Mouse (Mus musculus) layer of hippocampus, postnatal 36 days (tissue): ENCODE measurements at regions not wholly inside any gene's neighbourhood (a gene's known extent, or its start where the extent isn't known, plus 50 kb on each side); places are given as distances from the start of the nearest gene placed in this dataset.
A peak's percentile ranks its signal among the peaks of the same experiment; 100 is the strongest.

ENCODE experiments used
- DNase-seq, 2 experiments: peaks; one replicate each; pipeline ENCODE4 v3.0.0; 2022

DNA sequence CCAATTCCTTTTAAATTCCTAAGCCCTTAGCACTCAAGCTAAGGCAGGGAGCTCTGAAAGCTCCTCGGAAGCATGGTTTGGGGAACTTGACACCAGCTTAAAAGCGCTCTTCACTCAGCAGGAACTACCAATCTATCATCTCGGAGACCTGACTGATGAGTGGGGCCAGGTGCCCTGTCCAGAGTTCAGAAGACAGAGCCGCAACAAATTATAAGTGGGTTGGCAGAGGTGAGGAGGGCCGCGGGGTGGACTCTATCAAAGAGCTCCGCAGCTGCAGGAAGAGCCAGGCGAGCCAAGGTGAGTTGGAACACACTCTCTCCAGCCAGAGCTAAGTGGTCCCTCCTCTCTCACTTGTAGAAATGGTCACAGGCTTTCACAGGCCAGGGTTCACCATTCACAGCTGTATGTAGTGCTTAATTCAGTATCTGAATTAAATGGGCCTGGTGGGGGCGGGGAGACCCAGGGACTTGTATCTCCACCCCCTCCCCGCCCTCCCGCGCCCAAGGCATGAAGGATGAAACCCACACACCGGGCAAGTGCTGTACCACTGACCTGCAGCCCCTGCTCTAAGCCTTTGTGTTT, 180.8 kb downstream of the Stim2 start:
- no peak for DNase-seq

DNA sequence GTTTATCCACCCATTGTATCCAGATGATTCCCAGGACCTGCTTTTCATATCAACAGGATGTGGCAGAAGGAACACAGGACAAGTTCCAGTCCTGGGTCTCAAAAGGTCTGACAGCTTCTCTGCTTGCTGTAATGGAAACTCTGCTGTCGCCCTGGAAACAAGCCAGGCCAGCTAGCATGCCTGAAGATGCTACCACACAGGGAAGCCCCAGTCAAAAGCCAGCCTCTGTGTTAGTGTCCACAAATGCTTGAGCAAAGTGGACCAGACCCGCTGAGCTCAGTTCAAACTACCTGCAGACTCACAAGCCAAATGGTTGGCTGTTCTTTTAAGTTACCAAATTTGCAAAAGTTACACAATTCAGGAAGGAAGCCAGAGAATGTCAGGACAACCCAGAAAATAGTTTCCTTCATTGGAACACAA, 181.9 kb downstream of the Stim2 start:
- no peak for DNase-seq

DNA sequence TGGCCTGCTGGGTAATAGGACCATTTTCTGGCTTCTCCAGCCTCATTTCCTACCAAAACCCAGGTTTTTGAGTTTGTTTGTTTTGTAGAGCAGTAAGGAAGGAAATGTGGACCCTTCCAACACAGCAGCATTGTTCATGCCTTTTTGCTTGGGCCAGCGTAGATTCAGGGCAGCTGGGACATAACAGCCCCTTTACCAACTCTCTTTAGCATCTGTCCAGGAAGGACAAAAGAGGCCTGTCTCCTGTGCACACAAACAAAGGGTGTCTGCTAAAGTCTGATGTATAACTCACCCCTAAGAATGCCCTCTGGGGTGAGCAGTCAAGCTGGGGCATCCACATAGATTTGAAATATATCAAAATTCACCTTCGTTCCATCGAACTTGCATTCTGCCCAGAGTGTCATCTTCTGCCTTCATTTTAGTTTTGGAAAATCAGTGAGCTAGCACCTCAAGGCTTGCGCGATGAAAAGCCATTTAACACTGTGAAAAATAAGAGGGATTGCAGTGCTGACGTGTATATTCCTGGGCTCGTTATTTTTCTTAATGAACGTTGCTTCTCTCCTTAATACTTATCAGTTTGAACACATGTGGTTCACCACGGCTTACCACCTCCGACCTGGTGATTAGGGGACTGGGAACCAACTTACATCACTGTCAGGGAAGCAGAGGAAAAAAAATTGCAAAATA, 182.5 kb downstream of the Stim2 start:
- DNase-seq, result no peak

DNA sequence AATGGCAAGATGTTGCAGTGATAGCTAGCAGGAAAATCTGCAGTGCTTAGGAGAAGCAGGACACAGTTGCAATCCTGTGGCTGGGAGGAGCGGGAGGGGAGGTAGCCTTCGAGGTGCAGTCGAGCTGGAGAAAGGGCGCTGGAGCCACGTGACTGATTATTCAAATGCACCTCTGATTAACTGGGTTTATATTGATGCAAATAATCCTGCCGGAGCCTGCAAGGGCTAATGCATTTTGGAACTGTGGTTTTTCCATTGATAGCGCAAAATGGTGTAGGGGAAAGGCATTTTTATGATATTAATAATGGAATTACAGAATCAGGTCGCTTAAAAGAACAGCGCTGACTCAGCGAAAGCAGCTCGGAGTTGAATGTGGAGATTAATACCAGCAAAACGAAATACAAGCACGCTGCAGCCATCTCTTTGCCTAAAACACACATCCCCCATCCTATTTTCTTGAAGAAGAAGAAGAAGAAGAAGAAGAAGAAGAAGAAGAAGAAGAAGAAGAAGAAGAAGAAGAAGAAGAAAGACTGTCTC, 183.1 kb downstream of the Stim2 start:
- DNase-seq, result no peak

DNA sequence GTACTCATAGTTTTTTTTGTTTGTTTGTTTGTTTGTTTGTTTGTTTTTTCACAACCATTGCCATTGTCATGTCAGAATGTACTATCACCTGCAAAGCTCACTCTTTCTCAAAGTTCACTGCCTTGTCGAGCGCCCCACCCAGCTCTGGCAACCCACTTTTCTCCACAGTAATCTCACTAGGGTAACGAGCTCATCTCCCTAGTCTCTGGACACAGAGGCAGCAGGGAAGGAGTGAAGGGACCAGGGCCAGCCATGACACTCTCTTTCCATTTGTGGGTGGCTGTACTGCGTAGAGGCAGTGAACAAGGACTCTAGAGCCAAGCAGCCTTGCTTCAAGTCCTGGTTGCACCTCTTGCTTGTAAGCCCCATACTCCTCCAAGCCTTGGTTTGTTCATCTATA, 184.5 kb downstream of the Stim2 start:
- no peak for DNase-seq

DNA sequence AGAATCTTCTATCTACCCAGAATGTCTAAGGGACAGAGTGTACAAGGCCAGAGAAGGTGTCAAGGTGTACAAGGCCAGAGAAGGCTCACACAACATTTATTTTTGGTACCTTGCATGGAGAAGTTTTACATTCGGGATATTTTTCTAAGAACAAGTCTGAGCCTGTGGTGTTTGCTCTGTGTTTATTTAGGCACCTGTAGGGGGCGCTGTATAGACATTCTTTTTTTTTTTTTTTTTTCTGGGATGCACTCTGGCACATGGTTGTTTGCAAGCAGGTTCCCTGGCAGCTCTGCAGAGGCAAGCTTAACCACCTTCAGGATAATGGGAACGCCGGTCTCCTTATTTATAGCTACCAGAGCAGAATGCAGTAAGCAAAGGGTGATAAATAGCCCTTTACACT, 187.4 kb downstream of the Stim2 start:
- no peak for DNase-seq

DNA sequence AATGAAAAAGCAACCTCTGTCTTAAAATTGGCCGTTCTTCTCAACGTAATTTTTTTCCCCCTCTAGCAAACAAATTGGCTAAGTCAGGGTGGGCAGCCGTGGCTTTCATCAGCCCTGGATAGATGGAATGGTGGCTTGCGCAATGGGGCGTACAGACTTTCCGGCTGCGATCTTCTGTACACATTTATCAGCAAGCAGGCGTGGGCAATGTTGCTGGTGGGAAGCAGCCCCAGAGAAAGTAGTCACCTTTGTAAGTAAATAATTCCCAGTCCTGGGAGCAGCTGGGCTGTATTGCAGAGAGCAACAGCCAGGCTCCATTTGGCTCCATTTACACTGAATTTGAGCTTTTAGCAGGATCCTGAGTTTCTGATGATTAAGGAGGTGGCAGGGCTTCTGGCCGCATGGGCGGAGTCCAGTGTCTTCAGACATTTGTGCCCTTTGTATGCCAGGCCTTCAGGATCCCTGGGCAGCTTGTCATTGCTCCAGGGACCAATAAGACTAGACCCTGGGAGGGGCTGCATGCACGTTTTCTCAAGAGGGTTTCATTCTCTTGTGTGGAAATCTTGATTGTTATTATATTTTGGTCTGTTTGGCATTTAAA, 187.9 kb downstream of the Stim2 start:
- no peak for DNase-seq

DNA sequence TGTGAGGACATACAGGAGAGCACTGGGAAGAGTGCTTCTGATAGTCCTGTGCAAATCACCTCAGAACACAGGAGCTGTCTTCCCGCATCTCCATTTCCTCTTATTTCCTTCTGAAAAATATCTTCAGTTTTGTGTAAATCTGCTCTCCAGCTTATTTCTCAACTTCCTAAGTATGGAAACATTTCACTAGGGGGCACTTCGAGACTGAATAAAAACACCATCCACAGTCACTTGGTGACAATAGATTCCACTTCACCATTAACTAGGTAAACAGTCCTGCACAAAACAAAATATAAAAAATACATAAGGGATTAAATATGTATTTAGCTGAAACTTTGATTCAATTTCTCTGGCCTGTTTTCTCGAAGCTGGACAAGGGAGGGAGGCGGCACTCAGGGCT, 193.4 kb downstream of the Stim2 start:
- no peak for DNase-seq

DNA sequence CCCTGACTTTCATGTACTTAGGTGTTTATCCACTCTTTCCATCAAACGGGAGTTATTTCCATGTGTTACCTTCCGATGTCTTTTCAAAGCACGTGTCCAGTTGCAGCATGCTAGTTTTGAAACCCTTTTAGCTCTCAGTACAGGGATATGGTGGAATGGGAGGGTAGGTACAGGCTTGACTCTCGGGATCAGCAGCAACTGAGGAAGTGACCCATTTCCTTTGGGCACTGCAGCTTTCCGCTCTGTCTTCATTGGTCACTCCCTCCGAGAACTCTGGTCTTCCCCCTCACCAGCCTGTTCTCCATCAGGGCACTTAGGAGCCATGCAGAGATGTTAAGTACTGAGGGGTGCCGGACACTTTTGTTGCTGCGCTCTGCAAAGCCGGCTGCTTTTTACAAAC, 196.5 kb downstream of the Stim2 start:
- DNase-seq, result no peak

DNA sequence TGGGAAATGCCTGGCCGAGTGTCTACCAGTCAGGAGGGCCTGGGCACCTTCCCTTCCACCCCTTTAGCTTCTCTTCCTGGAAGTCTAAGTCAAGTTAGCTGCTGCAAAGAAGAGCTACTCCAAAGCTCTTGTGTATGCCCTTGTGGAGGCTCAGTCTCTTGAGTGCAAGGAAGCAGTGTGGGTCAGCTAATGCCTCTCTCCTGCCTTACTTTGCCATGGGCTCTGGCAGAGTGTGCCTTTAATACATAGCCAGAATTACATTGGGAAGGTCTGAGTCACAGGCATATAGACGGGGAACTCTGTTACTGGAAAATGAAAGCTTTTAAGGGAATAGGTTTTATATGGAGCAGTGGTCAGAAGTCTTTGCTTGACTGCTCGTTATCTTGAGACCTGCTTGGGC, 201.7 kb downstream of the Stim2 start:
- DNase-seq, result no peak

DNA sequence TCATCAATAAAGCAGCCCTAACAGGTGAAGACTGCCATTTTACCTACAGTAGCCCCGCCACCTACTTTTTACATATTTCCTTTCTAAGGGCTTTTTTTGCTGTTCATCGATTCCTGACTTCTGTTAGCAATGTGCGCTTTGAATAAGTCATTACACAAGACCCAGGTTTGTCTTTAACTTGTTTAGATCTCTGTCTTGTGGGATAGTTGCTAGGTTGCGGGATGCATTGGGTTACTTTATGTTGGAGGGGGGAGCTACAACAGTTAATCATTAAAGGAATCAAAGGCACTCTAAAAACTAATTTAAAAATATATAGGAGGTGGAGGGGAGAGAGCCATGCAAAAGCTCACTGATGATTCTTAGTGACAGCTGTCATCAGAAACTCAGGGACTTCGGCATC, 202.3 kb downstream of the Stim2 start:
- DNase-seq, result no peak

DNA sequence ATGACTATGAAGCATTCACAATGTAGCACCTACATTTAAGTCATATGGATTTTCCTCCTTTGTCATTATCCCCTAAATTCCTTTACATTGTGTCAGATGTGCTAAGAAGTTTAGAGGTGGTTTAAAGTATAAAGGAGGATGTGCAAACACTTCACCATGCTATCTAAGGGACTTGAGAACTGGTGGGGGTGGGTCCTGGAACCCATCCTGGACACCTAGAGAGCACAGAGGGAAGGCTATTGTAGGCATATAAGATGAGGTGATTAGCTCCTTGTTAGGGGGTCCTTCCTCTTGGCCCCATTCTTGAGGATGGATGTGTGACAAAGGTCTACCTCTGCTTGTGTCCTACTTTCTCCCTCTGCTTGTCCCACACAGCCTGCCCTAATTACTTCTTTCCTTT, 213.2 kb downstream of the Stim2 start:
- DNase-seq, result no peak

DNA sequence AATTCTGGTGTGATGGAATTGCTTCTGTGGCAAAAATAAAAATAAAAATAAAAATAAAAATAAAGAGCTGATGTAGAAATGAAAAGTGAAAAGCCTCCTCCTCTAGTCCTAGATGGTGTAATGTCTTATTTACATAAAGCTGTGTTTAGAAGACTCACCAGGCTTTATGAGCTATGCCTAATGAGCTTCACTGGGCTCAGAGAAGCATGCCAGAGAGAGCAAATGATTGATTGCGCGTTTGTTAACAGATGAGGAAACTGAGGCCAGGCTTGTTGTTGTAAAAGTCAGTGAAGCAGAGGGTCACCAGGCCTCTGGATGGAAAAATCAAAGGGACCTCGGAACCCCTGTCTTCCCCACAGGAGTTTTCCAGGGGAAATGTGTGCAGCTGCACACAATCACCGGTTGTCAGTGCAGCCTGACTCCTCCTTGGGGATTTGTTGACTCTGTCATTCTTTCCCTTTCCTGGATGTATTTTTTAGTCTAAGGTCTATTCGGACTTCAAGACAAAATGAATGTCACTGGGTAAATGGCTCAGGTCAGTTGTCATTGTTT, 213.8 kb downstream of the Stim2 start:
- DNase-seq, result no peak

DNA sequence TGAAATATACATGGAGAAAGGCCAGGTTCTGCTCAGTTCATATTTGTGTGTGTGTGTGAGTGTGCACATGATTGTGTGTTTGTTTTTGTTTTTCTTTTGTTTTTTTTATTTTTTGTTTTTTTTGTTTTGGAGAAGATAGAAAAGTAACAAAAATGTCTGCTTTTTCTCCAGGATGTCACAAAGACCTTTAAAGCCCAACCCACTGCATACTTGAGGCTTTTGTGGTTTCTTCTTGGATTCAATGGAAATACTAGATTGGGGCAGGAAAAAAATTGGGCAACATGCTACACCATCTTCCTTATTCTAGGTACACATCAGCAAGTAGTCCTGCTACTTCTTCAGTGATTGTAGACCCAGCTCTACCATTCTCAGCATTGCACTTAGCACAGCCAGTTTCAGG, 226.7 kb downstream of the Stim2 start:
- no peak for DNase-seq

DNA sequence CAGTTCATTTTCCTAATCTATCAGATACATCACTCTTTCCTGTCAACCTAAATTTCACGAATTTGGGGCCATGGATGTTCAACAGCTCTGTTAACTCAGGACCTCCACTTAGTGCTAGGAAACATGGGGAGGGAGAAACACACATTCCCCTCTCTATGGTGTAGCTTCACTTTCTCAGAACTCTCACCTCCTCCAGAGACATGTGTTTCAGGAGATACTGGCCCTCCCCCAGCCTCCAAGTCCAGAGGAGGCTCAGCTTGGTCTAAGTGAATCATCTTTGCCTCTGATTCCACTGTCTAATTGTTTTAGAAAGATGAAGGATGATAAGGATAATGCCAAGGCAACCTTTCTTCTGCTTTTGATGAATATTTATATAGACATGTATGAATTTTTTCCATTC, 236.3 kb downstream of the Stim2 start:
- no peak for DNase-seq

DNA sequence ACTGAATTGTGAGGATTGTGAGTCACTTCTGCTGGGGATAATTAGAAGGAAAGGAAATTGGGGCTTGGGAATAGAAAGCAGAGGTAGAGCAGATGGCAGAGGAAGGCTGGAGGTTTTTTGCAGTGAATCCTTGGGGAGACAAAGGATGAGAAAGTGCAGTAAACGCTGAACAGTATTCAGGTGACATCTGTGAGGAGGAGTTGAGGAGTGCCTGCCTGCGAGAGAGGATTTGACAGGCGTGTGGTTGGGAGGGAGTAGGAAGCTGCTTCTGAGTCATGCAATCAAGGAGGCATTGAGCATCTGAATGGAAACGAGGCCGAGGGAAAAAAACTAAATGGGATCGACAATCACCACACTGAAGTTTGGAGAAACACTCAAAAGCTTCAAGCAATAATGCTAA, 236.9 kb downstream of the Stim2 start:
- peak; percentile 37 to 43 for DNase-seq

DNA sequence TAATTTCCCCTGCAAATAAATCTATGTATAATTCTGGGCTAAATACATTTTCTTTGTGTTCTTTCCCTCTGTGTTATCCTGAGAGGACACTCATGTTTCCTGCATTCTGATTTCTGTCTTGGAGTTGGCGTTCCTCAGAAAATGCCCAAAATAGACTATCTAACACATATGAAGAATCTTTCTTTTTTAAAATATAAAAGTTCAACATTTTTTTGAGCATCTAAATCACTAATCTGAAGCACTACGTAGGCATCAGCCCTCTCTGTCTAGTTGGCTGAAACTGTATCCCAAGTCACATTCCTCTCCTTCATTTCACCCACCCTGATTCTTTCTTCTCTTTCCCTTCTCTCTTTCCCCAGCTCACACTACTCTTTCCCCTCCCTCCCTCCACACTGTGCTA, 238.9 kb downstream of the Stim2 start:
- DNase-seq, result no peak

DNA sequence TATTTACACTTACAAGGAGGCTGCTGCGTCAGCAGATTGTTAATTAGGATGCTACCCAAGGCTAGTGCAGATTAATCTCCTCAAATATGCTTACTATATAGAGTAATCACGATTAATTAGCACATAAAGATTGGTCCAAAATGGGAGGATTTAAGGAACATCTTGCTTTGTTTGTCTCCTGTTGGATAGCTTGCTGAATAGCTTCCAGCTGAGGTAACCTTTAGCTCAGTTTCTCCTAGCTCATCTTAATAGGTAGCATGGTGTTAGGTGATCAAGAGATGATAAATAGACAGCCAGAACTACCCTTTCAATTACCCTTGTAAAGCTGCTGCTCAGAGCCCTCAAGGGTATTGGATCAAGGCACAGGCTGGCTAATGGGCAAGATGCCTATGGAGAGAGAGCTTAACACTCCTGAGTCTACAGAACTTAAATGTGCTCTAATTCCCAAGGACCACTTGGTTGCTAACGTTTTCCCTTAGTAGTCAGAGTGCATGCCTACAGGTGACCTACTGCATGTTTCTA, 240.4 kb downstream of the Stim2 start:
- DNase-seq, result no peak

DNA sequence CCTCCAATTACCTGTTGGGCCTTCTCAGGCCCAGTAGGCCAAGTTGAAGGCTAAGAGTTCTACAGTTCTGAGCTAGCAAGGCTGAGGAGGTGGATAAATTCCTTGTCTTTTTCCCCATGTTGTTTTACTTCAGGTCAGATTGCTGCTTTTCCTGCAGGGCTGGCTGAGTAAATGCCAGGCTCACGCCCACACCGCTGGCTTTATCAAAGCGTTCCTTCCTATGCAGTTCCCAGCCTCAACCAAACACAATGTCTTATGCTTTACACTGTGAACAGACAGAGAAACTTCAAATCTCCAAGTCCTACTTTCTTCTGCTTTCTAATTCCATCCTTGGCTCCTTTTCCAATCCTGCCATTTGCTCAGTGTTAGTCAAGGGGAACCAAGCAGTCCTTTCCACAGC, 241.3 kb downstream of the Stim2 start:
- peak in 1 of 2 experiments; percentile 33 for DNase-seq

DNA sequence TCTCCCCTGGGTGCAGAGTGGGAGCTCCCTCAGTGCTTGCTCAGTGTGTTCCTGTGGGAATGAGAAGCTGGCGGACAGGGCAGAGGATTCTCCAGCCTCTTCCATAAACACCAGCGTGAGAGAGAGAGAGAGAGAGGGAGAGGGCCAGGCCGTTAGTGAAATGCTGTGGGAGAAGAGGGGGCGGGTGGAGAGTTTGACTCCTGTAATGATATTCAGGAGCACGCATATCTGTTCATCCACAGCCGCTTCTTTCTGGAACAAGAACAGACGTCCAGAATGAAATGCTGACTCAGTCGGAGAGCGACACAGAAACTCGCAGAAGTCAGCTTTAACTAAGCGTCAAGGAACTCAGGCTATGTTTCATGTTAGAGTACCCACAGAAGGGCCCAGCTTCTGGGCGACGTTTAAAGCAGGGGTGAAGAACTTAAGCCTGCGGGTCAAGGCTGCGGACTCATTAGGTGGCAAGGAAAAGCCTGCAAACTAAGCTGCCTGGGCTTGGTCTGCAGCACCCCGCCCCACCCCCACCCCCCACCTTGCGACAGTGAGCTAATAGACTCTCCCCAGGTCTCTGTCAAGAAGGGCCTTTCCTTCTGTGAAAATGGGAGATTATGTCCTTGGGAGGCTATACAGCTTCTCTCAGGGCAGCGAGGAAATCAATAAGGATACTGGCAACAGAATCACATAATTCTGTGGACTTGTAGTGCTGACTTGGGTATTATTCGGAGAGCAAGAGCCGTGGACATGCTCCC, 243.0 kb downstream of the Stim2 start:
- DNase-seq, result peak in 1 of 2 experiments; percentile 18

DNA sequence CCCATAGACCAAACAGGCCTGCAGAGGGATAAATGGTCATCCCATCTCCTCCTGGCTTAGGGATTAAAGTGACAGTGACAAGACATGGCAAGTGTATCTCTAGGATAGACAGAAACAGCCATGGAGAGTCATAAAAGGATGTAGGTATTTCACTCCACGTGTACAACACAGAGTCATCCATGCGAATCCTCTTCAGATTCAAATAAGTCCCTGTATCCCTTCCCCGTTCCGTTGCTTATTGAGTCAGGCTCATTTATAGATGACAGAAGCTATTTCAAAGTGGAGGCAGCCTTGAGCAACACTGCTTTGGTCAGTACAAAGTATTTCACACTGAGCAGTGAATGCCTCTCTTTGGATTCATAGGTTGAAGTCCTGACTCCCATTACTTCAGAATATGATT, 243.8 kb downstream of the Stim2 start:
- no peak for DNase-seq

DNA sequence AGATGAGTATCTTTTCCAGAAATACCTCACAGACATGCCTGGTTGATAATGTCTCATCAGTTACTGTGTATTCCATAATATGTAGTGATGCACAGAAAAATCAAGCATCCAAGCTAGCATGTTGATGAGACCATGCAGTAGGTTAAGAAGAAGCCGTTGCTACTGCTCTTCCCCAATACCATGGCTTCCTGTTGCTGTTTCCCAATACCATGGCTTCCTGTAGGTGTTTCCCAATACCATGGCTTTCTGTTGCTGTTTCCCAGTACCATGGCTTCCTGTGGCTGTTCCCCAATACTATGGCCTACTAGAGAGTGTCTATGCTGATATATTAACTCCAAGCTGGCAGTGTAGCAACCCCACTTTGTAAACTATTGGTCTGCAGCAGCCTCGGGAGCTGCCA, 253.7 kb downstream of the Stim2 start:
- DNase-seq, result no peak

DNA sequence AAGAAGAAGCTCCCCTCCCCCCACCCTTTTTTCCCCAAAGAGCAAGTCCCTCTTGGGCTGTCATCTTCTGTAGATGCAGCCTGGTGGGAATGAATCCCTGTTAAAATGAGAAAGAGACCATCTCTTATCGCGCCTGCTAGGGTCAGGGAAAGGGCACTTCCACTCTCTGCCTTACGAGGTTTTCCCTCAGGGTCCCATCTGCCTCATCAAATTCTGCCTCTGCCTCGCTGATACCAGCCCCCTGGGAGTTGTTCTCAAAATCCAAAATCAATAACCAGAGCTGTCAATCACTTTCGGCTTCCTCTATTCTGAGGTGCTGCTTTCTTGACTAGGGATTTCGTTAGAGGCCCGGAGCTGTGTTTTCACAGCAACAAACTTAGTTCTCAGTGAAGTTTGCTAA, 255.7 kb downstream of the Stim2 start:
- no peak for DNase-seq
